Mouse (Mus musculus): ENCODE measurements at regions not wholly inside any gene's neighbourhood (a gene's known extent, or its start where the extent isn't known, plus 50 kb on each side); places are given as distances from the start of the nearest gene placed in this dataset.

DNA sequence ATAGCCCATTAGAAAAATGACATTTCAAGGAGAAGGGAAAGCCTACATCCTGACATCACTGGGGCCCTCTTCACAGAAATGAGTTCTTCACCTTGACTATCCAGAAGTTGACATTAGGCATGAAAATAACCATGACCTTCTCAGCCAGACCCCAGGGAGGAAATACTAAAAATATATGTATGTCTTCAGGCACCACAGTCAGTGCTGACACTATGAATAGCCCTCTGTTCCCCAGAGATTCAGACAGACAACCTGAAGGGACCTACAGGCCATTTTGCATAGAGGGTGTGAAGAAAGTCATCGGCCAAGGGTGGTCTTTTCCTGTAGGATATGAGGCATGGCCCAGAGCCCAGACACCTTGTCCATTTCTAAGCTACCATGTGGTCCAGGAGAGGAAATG lies 101.3 kb downstream of the Tmem215 start:
- H3K27ac ChIP-seq (ENCODE audit: low read length): no peak overlapping the region
- no peaks in the 10 kb centered on the region for H3K27me3 ChIP-seq (replicated peaks; ENCODE audit: insufficient read depth, low read length)
- no peaks in the 10 kb centered on the region for H3K9me3 ChIP-seq (ENCODE audit: low read length)
- DNase-seq (ENCODE audit: low spot score): no peak
- 67% methylated on average over 1 of the region's 1 CpGs for WGBS
- ATAC-seq: no peak
- no peaks in the 10 kb centered on the region for H3K36me3 ChIP-seq (ENCODE audit: insufficient read depth, low read length)
- H3K4me2 ChIP-seq (replicated peaks; ENCODE audit: low read depth, low read length): no peak overlapping the region
- H3K4me1 ChIP-seq (ENCODE audit: insufficient read depth, low read depth, low read length): no peaks in the 10 kb centered on the region
- TF ChIP-seq CTCF (IDR thresholded peaks at IDR 0.05): no peak
- no peak for TF ChIP-seq EP300 (IDR thresholded peaks at IDR 0.05)
- no peak overlapping the region for H3K9ac ChIP-seq (replicated peaks; ENCODE audit: low read depth)
- no peak overlapping the region for H3K4me3 ChIP-seq (ENCODE audit: low read depth, low read length)

DNA sequence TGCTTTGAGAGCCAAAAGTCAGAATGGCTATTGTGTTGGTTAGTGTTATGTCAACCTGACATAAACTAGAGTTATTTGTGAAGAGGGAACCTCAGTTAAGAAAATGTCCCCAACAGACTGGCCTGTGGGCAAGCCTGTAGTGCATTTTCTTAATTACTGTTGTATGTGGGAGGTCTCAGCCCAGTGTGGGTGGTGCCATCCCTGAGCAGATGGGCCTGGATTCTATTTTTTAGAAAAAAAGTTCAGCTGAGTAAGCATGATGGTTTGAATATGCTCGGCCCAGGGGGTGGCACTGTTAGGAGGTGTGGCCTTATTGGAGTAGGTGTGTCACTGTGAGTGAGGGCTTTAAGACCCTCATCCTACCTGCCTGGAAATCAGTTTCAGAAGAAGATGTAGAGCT lies 104.0 kb downstream of the Tmem215 start:
- WGBS: 78% methylated on average over 1 of the region's 1 CpGs
- no peak for DNase-seq (ENCODE audit: low spot score)
- H3K4me2 ChIP-seq (replicated peaks; ENCODE audit: low read depth, low read length): no peak overlapping the region
- no peaks in the 10 kb centered on the region for H3K9me3 ChIP-seq (ENCODE audit: low read length)
- no peaks in the 10 kb centered on the region for H3K36me3 ChIP-seq (ENCODE audit: insufficient read depth, low read length)
- TF ChIP-seq CTCF (IDR thresholded peaks at IDR 0.05) (no peak), EP300 (IDR thresholded peaks at IDR 0.05) (no peak)
- H3K27me3 ChIP-seq (replicated peaks; ENCODE audit: insufficient read depth, low read length): no peaks in the 10 kb centered on the region
- H3K4me1 ChIP-seq (ENCODE audit: insufficient read depth, low read depth, low read length): no peaks in the 10 kb centered on the region
- H3K27ac ChIP-seq (ENCODE audit: low read length): no peak overlapping the region
- ATAC-seq: no peak
- no peak overlapping the region for H3K4me3 ChIP-seq (ENCODE audit: low read depth, low read length)
- H3K9ac ChIP-seq (replicated peaks; ENCODE audit: low read depth): no peak overlapping the region

DNA sequence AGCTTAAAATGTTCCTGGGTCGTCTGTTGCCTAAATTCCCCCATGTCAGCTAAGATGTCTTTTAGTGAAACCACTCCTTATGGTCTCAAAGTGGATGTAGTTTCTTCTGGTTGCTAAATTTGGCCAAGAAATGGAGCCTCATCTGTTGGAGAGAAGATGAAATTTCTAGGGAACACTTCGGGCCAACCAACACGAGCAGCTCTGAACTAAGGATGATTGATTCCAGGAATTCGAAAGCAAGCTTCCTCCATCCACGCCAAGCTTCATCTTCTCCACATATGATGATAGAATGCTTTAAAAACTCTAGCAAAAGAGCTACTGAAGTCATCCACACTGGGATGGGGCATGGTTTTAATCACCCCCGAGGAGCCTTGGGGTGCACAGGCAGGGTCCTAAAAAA lies 112.5 kb downstream of the Tmem215 start:
- H3K9ac ChIP-seq (replicated peaks; ENCODE audit: low read depth): no peak overlapping the region
- H3K9me3 ChIP-seq (ENCODE audit: low read length): no peaks in the 10 kb centered on the region
- TF ChIP-seq EP300 (IDR thresholded peaks at IDR 0.05) (no peak), CTCF (IDR thresholded peaks at IDR 0.05) (no peak)
- H3K36me3 ChIP-seq (ENCODE audit: insufficient read depth, low read length): no peaks in the 10 kb centered on the region
- no peak for ATAC-seq
- no peaks in the 10 kb centered on the region for H3K4me1 ChIP-seq (ENCODE audit: insufficient read depth, low read depth, low read length)
- DNase-seq (ENCODE audit: low spot score): no peak
- no peak overlapping the region for H3K4me2 ChIP-seq (replicated peaks; ENCODE audit: low read depth, low read length)
- WGBS: 66% methylated on average over 6 of the region's 6 CpGs
- no peaks in the 10 kb centered on the region for H3K27me3 ChIP-seq (replicated peaks; ENCODE audit: insufficient read depth, low read length)
- H3K4me3 ChIP-seq (ENCODE audit: low read depth, low read length): no peak overlapping the region
- no peak overlapping the region for H3K27ac ChIP-seq (ENCODE audit: low read length)

DNA sequence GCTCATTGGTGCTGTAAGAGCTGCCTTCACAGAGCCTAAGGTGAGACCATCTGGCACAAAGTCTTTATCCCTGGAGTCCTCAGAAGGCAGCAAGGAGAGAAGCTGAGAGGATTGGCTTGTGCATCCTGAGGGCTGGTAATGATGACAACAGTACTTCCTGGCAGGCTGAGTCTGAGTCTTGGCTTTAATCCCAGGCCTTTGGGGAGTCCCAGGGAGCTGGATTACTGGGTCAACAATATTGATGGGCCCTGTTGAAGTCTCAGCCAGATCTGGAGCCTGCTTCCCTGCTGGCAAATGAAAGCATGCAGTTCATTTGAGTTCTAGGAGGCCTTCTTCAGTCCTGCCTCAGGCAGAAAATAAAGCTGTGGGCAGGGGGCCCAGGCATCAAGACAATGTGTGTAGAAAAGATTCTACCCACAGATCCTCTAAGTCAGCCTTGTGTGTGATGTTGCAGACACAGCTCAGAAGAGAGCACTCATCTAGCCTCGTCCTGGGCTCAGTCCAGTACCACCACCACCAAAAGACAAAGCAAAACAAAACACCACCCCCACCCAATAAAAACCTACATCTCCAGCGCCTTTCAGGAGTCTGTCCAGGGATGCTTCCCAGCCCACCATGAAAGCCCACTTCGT lies 113.1 kb downstream of the Tmem215 start:
- no peaks in the 10 kb centered on the region for H3K9me3 ChIP-seq (ENCODE audit: low read length)
- no peak overlapping the region for H3K27ac ChIP-seq (ENCODE audit: low read length)
- no peak overlapping the region for H3K9ac ChIP-seq (replicated peaks; ENCODE audit: low read depth)

DNA sequence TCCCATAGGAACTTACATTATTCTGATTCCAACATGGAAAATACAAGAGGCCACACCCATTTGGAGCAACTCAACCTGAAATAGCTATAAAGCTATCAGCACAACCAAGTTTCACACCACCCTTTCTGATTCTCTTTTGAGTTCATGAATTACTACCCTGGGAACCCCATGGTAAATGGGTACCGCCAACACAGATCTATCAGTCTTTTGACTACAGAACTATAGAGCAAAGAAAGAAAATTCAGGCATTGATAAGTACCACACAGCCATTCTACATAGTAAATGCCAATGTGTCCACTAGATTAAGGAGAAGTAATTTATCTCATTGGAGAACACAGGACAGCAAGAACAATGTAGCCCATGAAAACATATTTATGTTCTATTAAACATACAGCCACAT lies 114.1 kb downstream of the Tmem215 start:
- no peaks in the 10 kb centered on the region for H3K36me3 ChIP-seq (ENCODE audit: insufficient read depth, low read length)
- no peak overlapping the region for H3K9ac ChIP-seq (replicated peaks; ENCODE audit: low read depth)
- no peak for DNase-seq (ENCODE audit: low spot score)
- no peak for ATAC-seq
- no peaks in the 10 kb centered on the region for H3K4me1 ChIP-seq (ENCODE audit: insufficient read depth, low read depth, low read length)
- no peak overlapping the region for H3K4me2 ChIP-seq (replicated peaks; ENCODE audit: low read depth, low read length)
- no peaks in the 10 kb centered on the region for H3K9me3 ChIP-seq (ENCODE audit: low read length)
- no peak overlapping the region for H3K27ac ChIP-seq (ENCODE audit: low read length)
- 95% methylated on average over 1 of the region's 1 CpGs for WGBS
- H3K27me3 ChIP-seq (replicated peaks; ENCODE audit: insufficient read depth, low read length): no peaks in the 10 kb centered on the region
- H3K4me3 ChIP-seq (ENCODE audit: low read depth, low read length): no peak overlapping the region
- no peak for TF ChIP-seq EP300 (IDR thresholded peaks at IDR 0.05)
- TF ChIP-seq CTCF (IDR thresholded peaks at IDR 0.05): no peak

More for the DNA sequence above, 113.1 kb downstream of the Tmem215 start:
- Histone ChIP-seq H3K4me3 (ENCODE audit: low read depth, low read length) (no peak overlapping the region), H3K4me1 (ENCODE audit: insufficient read depth, low read depth, low read length) (no peaks in the 10 kb centered on the region), H3K27me3 (replicated peaks; ENCODE audit: insufficient read depth, low read length) (no peaks in the 10 kb centered on the region), H3K36me3 (ENCODE audit: insufficient read depth, low read length) (no peaks in the 10 kb centered on the region), H3K4me2 (replicated peaks; ENCODE audit: low read depth, low read length) (no peak overlapping the region)
- DNase-seq (ENCODE audit: low spot score) (peak; percentile 9), ATAC-seq (no peak; the same call in 1 of the 2 replicates)
- 65% methylated on average over 3 of the region's 3 CpGs for WGBS
- TF ChIP-seq CTCF (IDR thresholded peaks at IDR 0.05) (no peak), EP300 (IDR thresholded peaks at IDR 0.05) (no peak)

DNA sequence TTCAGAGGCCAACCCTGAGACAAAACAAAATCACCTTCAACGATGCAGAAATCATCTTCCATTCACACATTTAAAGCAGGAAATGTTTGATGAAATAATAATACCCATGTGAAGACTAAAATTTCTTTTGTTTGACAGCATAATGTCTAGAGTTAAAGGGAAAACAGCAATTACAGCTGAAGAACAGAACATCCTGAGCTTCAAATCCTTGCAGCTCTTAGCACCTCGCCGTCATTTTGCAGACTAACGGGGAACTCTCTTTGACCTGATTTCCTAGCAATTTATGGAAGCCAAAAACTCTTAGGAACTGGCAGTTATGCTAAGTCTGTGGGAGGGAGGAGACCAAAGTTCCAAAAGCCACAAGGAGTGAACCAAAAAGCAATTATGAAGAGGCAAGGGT lies 115.3 kb downstream of the Tmem215 start:
- no peak for TF ChIP-seq CTCF (IDR thresholded peaks at IDR 0.05)
- no peak for TF ChIP-seq EP300 (IDR thresholded peaks at IDR 0.05)
- WGBS: 83% methylated on average over 4 of the region's 4 CpGs
- Histone ChIP-seq H3K4me2 (replicated peaks; ENCODE audit: low read depth, low read length) (no peak overlapping the region), H3K27me3 (replicated peaks; ENCODE audit: insufficient read depth, low read length) (no peaks in the 10 kb centered on the region), H3K4me1 (ENCODE audit: insufficient read depth, low read depth, low read length) (no peaks in the 10 kb centered on the region), H3K36me3 (ENCODE audit: insufficient read depth, low read length) (no peaks in the 10 kb centered on the region), H3K9me3 (ENCODE audit: low read length) (no peaks in the 10 kb centered on the region), H3K27ac (ENCODE audit: low read length) (no peak overlapping the region), H3K4me3 (ENCODE audit: low read depth, low read length) (no peak overlapping the region), H3K9ac (replicated peaks; ENCODE audit: low read depth) (no peak overlapping the region)
- no peak for DNase-seq (ENCODE audit: low spot score)
- ATAC-seq: no peak

DNA sequence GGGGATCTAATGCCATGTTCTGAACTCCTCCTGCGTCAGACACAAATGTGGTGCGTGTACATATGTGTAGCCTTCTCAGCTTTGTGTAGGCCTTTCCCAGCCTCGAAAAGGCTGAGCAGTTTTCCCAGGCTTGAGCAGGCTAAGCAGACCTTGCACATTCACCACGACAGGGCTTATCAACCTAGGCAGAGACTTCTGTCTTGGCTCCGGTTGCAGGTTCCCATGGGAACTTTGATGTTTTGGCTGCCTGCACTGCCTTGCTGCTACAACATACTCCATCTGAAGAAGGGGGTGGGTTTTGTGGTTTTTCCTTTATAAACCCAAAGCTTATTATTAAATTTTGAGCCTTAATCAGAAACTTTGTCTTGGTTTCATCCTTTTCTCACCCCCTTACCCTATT lies 109.2 kb downstream of the Aptx start:
- Histone ChIP-seq H3K27ac (ENCODE audit: low read length) (no peak overlapping the region), H3K4me3 (ENCODE audit: low read depth, low read length) (no peak overlapping the region), H3K27me3 (replicated peaks; ENCODE audit: insufficient read depth, low read length) (no peaks in the 10 kb centered on the region), H3K9me3 (ENCODE audit: low read length) (no peaks in the 10 kb centered on the region), H3K4me2 (replicated peaks; ENCODE audit: low read depth, low read length) (no peak overlapping the region), H3K4me1 (ENCODE audit: insufficient read depth, low read depth, low read length) (no peaks in the 10 kb centered on the region), H3K36me3 (ENCODE audit: insufficient read depth, low read length) (no peaks in the 10 kb centered on the region), H3K9ac (replicated peaks; ENCODE audit: low read depth) (no peak overlapping the region)
- DNase-seq (ENCODE audit: low spot score): no peak
- TF ChIP-seq EP300 (IDR thresholded peaks at IDR 0.05) (no peak), CTCF (IDR thresholded peaks at IDR 0.05) (no peak)
- no peak for ATAC-seq
- 67% methylated on average over 5 of the region's 5 CpGs for WGBS

Measured in lung, postnatal 0 days (tissue).